In genomic region chr2:92806481-92807195, GRCm38 (mm10) we compare ENCODE assay signal across 12 mouse cellular contexts.
DNase-seq lines count a peak whose midpoint lies in the region; ATAC-seq and TF ChIP-seq lines count a peak whose summit lies in the region.
"Had no signal": no experiment of that assay in that cellular context is flagged by ENCODE, and none has a peak within 500 bp of the region (broad histone marks: within the 10 kb centered on the region; RNA-seq: fewer than 3 reads in every experiment).

No protein-coding gene starts in this region.

- no peaks in the 10 kb centered on the region for H3K36me3 ChIP-seq in hindbrain, postnatal 0 days (ENCODE audit: insufficient read depth, low read length)
- no peaks in the 10 kb centered on the region for H3K36me3 ChIP-seq in neural tube, embryonic 15.5 days

- no peaks in the 10 kb centered on the region for H3K4me1 ChIP-seq in embryonic fibroblast, embryonic 13.5 days (ENCODE audit: control insufficient read depth, insufficient read depth, low read length)
- peaks cover 17% of the 10 kb centered on the region for H3K4me1 ChIP-seq in hindbrain, postnatal 0 days (ENCODE audit: insufficient read depth, low read length)
- H3K4me1 ChIP-seq in neural tube, embryonic 15.5 days = peaks cover 32% of the 10 kb centered on the region

- no peak; the same call in 1 of the 2 replicates for TF ChIP-seq POLR2A in embryonic fibroblast, embryonic 13.5 days (IDR thresholded peaks at IDR 0.05; ENCODE audit: low read depth, low read length)

- DNase-seq in left cerebral cortex, adult 2 months (ENCODE audit: extremely low spot score in 1 of 2, low spot score in 2 of 2) = no peak
- no peak for DNase-seq in left cerebral cortex, adult 11 months (ENCODE audit: low spot score)
- DNase-seq in hindbrain, postnatal 0 days (ENCODE audit: low spot score) = peak; percentile 23
- no peak for DNase-seq in right cerebral cortex, postnatal 10 days (ENCODE audit: low spot score in 2 of 2)
- no peak for DNase-seq in testis, postnatal 14 days (ENCODE audit: low spot score)
- no peak for DNase-seq in heart, postnatal 10 days
- DNase-seq: adrenal gland, adult 8-10 months; cerebellum, adult 2 months; lung, adult 2 months; thymus, adult 18-20 months had no signal

- H3K9me3 ChIP-seq in hindbrain, postnatal 0 days (ENCODE audit: low read length) = no peaks in the 10 kb centered on the region
- H3K9me3 ChIP-seq in neural tube, embryonic 15.5 days (replicated peaks) = 0 out of 2 replicates have a peak, but pooled peaks cover 5% of the 10 kb centered on the region

- no peak overlapping the region for H3K4me3 ChIP-seq in left cerebral cortex, adult 2 months
- no peak overlapping the region for H3K4me3 ChIP-seq in embryonic fibroblast, embryonic 13.5 days (ENCODE audit: insufficient read depth, low read length)
- H3K4me3 ChIP-seq in hindbrain, postnatal 0 days (ENCODE audit: low read length) = no peak overlapping the region
- no peak overlapping the region for H3K4me3 ChIP-seq in neural tube, embryonic 15.5 days (replicated peaks)

- H3K27ac ChIP-seq in left cerebral cortex, adult 2 months = peak overlapping the region; percentile 76
- peak overlapping the region; percentile 77 for H3K27ac ChIP-seq in embryonic fibroblast, embryonic 13.5 days (ENCODE audit: insufficient read depth, low read length)
- peak overlapping the region; percentile 65 for H3K27ac ChIP-seq in hindbrain, postnatal 0 days
- H3K27ac ChIP-seq in neural tube, embryonic 15.5 days (replicated peaks) = peak overlapping the region; percentile 62

- H3K4me2 ChIP-seq in hindbrain, postnatal 0 days (ENCODE audit: low read depth, low read length) = no peak overlapping the region
- H3K4me2 ChIP-seq in neural tube, embryonic 15.5 days = no peak overlapping the region

- peak; percentile 35; the same call in 1 of the 2 replicates for ATAC-seq in hindbrain, postnatal 0 days
- ATAC-seq in neural tube, embryonic 15.5 days (ENCODE audit: low FRiP score) = 0 out of 2 replicates have a peak, but pooled peaks have one; percentile 33

- intact Hi-C loops in left cerebral cortex, adult 2 months (cut with DNase I) = no loop called here
- intact Hi-C loops in heart, postnatal 10 days (cut with DNase I) = loop anchor here (5.0 kb wide), 1 partner anchor 64 kb away; no protein-coding TSS in a partner anchor

- no peaks in the 10 kb centered on the region for H3K27me3 ChIP-seq in hindbrain, postnatal 0 days (ENCODE audit: insufficient read depth, low read length)
- no peaks in the 10 kb centered on the region for H3K27me3 ChIP-seq in neural tube, embryonic 15.5 days (replicated peaks)

- no peak for TF ChIP-seq CTCF in left cerebral cortex, adult 2 months (IDR thresholded peaks at IDR 0.05)
- no peak for TF ChIP-seq CTCF in embryonic fibroblast, embryonic 13.5 days (IDR thresholded peaks at IDR 0.05; ENCODE audit: borderline replicate concordance, insufficient read depth, low read length)
- no peak for TF ChIP-seq CTCF in hindbrain, postnatal 0 days (IDR thresholded peaks at IDR 0.05; ENCODE audit: low read depth)

- WGBS in hindbrain, postnatal 0 days = 27% methylated on average over 6 of the region's 7 CpGs
- WGBS in neural tube, embryonic 15.5 days = 30% methylated on average over 6 of the region's 7 CpGs

- no peak overlapping the region for H3K9ac ChIP-seq in hindbrain, postnatal 0 days (replicated peaks; ENCODE audit: low read length)
- H3K9ac ChIP-seq in neural tube, embryonic 15.5 days (replicated peaks) = no peak overlapping the region
